Mouse (Mus musculus) cerebellum, adult 11-12 months (tissue): Measurements from ENCODE around the gene Hes6.

Source experiments
- DNase-seq: peaks from one replicate; pipeline ENCODE4 v3.0.0; 2022

Gene Hes6

DNA sequence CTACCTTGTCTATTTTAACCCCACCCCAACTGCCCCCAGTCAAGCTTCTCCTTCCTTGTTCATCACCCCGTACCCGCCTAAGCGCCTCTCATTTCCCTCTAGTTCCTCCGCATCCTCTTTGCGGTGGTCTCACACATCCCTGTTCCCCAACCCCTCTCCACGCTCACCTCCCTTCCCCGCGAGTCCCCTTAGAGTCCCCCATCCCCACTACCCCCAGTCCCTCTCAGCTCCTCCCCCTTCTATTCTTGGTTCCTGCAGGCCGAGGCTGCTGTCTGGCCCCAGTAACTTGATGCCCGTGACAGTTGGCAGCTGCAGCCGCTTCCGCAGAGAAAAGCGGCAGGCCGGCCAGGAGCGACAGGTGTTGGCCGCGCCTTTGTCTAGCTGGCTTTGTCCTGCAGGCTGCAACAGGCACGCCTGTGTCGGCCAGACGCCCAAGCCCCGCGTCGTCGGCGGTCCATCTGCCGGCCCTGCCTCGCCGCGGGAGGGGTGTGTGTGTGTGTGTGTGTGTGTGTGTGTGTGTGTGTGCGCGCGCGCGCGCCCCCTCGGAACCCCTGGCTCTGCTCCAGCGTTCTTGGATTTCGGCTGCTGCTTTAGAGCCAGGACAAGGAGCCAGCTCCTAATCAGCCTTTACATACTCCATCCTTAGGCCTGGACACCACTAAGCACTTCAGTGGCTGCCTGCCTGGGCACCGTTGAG, at the start of gene Hes6:
Gene Hes6 (minus strand): TSS at position 141 of the 697 bp plus-strand sequence.
- peak; percentile 89 for DNase-seq

DNA sequence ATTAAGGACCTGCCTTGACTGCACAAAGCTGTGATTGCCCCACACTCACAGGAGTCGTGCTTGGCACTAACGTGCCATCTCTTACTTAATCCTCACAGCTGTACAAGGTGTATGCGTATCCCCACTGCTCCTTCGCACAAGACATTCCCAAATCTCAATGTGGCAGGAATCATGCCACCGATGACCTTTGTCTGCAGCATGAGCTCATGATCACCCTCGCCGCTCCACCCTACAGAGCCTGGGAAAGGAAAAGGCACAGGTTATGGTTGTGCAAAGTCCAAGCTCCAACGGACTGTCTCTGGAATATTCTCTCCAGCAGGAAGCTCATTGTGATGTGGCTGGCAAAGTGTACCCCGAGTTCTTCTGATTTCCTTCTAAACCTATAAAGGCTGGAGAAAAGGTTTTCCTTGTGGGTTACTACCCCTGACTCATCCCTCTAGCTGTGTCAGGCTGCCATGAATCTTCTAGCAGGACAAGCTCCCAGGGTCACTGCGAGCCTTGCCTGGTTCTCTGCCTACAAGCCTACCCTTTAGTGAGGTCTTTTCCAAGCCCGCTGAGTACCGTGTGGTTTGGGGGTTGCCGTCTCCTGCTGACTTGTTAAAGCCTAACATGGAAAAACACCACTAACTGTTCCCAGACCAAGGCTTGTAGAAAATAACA, 49.6 kb upstream of the Hes6 start:
- DNase-seq = no peak

DNA sequence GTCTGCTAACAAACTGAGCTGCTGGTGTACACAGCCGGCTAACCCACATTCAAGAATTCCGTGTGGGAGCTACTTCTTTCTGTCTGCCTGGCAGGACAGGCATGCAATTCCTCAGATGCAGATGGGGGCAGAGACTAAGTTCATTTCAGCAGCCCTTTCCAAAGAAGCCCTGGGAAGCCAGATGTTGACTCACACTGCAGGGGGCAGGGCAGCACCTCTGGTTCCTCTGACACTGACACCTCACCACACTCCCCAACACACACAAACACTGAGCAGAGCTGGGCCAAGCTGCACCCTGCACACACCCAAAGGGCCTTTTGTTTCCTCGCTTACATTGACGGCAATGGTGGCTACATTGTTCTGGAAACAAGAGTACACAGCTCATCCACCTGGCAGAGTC, 46.7 kb upstream of the Hes6 start:
- DNase-seq = peak; percentile 55

DNA sequence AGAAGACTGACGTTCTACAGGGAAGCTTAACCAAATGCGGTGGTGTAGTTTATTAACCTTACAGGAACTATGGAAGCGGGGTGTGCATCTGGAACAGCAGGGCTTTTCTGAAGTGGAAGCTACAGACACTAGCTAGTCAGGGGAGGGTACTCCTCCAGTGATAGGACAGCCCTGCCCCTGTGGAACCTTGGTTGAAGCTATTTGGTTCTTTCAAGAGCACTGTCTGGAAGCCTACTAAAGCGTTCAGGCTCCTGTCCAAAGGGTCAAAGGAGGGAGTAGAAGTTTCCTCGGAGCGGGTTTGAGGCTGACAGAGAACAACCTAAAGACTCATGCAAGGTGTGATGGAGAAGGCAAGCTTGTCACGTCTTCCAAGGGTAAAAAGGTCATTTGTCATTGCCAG, 46.2 kb upstream of the Hes6 start:
- DNase-seq = no peak

DNA sequence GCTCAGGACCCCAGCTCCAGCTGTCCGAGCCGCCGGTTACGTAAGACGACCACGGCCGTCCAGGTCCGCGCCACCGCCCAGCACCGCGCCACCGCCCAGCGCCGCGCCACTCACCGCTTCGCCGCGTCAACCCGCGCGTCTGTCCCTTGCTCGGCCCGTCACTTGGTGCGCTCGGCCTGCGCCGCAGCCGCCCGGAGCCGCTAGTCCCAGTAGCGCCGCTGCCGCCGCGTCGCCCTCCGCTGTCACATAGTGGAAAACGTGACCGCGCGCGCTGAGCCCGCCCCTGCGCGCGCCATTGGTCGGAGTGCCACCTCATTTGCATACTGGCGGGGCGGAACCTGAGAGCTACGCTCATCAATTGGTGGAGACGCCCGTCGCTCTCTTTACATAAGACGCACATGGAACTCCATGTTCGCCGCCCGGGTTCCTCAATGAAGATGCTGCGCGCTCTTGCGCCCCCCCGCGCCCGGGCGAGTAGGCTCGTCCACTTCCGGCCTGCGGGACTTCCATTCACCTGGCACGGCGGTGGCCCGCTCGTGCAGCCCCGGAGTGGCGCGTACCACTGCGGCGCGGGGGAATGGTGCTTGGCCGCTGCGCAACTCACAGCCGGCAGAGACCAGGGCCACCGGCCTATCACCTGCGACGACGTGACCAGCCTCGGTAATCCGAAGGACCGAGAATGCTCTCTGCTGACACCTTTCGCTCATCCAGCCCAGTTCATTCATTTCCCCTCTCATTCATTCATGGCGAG, 45.4 kb upstream of the Hes6 start, which contains the start of gene Per2:
Gene Per2 (minus strand): TSS at position 266 of the 751 bp plus-strand sequence.
- DNase-seq = peak; percentile 100

DNA sequence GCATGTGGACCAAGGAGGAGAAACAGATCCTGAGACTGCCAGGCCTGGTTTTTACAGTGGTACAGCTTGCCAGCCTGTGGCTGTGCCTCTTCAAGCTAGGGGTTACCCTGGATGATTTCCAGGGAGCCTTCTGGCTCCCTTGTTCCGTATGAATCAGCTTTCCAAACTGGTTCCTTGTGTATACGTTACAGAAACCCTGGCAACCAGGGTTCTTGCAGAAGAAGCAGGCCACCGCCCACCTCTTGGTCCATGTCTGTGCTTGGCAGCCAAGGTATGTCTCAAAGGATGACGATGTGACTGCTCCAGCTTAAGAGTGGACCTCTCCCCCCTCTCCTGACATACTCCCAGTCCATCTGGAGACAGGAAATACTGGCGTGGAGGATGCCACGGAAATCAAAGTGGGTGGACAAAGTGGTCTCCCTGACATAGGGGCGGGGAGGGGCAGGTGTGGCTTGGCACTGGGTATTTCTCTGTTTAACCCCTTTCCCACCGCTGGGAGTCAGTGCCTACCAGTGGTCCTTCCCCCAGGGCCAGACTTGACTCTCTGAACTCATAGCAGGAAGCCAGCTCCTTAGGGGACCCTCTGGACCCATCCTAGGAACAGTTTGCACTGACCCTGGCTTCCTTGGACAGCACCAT, 44.5 kb upstream of the Hes6 start:
- peak; percentile 77 for DNase-seq

DNA sequence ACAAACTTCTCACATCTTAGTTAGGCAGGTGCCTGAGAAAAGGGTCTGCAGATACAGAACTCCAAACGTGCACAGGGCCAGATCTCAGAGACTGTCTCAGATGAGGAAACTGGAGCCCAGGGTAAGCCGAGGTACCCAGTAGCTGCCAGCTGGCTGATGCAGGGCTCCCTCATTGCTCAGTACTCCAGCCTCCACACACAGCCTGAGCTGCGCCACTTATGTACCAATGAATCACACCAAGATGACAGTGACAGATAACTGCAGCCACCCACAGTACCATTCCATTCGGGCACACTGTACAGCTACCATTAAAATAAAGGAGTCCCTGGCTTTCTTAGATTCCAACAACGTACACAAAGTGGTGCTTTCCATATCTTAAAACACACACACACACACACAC, 43.9 kb upstream of the Hes6 start:
- no peak for DNase-seq

DNA sequence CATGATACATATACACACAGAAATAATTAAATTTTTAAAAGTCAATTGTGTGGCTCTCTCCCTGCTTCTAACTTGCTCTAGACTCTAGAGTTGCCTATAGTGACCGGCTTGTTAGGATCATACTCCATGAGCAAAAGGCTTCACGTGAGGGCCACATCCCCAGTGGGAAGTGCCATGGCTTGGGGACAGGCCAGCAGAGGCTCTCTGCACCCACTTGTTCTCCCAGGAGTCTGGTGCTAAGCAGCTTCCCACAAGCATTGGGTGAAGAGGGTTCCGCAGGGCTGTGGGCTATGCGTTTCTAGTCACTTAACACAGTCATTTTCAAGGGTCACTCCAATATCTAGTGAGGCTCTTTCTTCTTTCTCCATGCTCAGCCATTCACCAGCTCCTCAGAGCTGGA, 43.3 kb upstream of the Hes6 start:
- DNase-seq = no peak

DNA sequence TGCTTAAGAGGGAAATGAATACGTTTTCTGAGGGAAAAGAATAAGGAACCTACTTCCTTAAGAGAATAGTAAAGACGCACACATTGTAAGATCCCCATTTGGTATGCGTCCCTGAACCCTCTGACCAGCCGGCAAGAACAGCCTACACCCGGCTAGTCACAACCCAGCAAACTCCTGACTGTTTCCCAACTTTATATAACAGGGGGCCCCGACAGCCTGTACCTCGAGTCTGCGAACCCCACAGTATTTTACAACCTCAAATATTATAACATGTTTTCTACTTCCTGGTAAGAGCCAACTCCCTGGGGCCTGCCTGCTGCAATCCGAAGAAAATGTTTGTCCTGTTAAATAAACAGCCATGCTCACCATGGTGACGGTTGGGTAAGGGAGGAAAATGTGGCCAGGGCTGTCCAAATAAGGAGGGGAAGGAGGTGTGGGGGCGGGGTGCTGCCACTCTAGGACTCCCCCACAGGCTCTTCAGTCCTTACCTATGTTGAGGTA, 42.5 kb upstream of the Hes6 start:
- DNase-seq = peak; percentile 39

DNA sequence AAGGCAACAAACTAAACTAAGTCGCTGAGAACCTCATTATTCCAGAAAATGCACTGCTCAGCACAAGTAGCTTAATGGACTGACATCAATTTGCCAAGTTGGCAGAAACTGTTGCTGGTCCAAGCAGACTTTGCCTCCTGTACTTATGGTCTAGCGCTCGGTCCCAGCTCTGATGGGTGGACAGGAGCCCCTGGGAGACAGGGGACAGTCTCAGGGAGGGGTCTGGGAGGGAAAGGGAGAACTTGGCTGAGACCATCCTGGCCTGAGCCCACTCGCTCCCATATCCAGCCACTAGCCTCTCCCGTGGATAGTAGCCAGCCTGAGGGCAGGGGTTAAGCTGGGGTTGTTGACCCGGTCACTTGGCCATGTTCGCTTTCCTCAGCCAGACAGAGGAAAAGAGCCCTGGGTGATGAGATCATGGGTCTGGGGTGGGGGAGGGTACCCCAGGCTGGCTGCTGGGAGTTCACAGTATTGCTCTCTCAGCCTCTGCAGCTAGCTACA, 41.9 kb upstream of the Hes6 start:
- no peak for DNase-seq

DNA sequence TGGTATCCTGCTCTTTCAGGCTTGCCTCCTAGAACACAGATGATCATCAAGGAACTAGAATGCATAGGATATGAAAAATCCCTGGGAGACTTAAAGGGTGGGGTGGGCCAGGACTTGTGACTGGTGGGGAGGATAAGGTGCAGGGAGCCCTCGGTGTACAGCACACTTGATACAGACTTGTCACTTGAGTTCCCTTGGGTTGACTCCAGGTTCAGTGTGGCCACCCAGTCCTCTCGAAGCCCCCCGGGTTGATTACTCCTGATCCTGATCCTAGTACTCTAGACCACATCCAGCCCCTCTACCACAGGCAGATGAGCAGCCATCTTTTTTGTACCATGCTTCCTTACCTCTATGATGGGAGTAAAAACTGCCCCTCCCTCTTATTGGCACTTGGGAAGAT, 41.1 kb upstream of the Hes6 start:
- DNase-seq = no peak

DNA sequence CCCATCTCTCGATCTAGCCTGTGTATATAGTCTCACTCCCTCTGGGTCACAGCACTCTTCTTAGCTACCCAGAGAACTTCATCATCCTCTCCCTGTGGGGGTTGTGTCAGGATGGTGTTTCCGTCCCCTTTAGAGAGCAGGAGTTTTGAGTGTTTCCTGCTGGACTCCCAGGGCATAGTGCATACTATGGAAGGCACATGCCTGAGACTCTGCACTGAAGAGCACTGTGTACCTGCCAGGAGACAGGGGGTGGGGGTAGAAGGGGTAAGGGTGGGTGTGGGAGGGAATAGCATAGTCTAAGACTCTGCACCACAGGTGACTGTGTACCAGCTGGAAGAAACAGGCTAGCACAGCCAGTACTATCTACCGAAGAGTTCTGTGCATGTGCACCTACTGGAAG, 40.5 kb upstream of the Hes6 start:
- no peak for DNase-seq

DNA sequence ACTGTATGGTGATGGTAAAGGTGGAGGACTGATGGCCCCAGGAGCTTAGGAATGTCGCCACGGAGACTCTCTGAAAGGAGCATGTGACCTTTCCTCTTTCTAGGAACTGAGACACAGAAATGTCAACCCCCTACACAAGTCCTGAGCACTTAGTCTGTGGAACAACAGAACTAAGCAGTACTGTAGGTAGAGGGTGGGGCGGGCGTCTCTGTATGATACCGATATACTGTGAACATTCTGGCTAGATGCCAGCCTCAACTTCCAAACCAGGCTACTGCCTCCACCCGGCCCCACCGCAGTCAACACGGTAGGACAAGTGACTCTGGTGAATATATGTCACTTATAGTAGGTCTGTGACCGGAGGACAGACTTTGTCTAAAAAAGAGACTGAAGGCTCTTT, 40.1 kb upstream of the Hes6 start:
- no peak for DNase-seq

DNA sequence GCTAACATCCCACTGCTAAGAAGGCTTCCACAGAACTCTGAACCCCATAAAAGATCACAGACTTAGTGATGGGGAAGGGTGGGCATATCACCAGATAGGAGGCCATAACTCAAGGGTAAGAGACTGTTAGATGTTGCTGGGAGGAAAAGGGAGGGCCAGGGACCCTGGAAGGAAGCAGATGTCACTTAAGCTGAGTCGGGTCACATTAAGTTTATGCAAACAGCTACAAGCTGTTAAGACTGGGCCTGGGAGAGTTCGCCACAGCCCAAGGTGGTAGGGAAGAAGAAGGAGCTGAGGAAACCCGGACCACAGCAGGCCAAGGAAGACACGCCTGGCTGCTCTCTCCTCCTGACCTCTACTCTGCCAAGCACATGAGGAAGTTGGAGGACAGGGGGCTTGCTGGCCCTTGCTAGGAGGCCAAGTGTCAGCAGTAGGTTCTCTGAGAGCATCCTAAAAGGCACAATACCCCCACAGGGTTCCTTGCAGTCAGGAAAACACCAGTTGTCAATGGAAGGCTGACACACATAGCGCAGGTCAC, 37.8 kb upstream of the Hes6 start:
- no peak for DNase-seq

DNA sequence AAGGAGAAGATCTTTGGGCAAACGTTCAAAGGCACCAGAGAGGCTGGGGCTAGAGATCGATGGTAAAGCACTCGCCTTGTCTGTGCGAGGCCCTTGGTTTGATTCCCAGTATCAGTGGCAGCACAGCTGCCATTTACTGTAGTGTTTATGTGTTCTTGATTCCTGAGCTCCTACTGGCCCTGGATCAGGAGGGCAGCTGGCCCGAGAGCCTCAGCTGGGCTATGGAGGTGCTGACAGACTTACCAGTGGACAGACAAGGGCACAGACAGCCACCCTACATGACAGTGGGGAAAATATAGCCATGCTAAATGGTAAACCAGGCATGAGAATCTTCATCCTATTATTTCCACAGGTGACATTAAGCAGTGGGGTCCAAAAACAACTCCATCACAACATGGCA, 37.0 kb upstream of the Hes6 start:
- DNase-seq = no peak

DNA sequence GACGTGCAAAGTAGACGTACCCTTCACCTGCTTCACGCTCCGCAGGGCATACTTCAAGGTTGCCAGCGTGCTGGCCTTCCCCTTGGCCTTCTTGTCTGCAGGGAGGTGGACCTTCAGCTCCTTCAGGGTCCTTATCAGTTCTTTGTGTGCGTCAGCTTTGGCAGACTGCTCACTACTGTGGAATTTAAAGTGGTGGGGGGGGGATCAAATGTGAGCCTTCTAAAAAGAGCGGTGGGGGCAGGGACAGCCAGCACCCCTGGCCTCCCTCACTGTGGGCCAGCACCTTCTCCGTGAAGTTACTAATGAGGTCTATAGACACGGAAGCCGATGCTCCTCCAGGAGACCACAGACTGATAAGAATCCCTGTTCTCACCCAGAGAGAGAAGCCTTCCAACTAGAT, 34.9 kb upstream of the Hes6 start:
- DNase-seq = no peak

DNA sequence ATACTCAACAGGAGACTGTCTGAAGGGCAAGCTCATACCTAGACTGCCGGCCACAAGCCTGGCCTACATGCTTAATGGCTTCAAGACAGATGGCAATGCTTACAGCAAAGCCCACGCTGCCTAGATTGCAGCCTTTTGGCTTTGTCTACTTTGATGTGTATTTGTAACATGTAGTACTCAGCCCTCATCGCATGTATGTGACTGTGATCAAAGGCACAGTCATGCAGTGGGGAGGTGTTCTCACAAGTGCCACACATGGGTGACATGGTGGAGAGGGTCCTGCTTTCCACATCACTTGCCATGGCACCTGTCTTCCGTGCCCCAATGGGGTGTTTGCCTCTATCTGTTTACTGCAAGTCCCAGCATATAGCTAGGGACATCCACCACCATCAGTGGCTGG, 32.7 kb upstream of the Hes6 start:
- DNase-seq = no peak

DNA sequence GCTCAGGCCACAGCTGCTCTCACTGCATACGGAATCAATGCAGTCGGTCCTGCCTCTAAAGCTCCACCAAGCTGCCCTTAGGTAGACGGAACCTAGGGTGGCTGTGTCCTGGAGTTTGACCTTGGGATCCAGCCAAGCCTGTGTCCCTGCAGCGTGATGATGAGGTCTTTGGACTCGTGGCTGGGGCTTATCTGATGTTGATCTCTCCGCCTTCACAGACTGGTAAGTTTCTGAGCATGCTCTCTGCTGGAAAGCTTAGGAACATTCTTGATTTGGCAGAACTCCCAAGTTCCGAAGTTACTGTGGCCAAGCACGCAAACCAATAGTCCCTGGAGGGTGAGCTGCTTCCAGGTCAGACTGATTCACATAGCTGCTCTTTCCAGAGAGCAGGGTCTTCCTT, 32.2 kb upstream of the Hes6 start:
- no peak for DNase-seq

DNA sequence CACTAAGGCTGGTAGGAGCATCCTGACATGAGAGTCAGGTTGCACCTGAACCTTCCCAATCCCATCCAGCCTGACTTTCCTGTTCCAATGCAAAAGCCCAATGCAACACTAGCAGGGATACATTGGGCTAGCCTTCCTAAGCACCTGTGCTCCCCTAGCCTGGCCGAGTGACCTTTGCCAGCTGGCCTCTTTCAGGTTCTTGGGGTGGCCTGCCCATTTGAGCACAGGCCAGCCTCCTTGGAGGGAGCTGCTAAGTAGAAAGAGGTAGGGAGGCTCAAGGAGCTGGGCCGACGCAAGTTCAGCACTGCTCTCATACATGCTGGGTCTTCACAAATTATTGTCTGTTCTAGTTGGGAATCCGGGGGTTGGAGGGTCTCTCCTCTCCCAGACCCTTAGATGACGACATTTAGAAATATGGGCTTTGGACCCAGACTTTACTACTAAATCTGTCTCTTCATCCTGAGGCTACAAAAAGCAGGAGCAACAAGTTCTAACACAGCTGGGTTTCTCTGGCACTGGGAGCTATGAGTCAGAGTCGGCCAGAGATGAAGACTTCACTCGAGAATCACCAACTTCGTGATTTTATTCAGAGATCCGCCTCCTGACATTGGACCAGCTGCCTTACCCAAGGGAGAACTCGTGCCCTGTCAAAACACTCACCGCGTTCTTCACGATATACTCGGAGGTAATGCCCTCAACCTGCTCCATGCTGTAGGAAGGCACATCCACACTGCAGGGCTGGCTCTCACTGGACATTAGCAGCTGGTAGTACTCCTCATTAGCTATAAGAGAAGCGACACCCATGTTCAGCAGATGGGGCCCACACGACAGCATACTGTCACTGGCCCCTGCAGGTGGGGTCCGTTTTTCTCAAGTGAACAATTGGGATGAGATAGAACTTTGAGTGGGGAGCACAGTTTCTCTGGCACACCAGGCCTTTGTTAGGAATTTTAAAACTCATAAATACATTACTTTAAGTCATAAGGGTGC, 31.3 kb upstream of the Hes6 start:
- no peak for DNase-seq

DNA sequence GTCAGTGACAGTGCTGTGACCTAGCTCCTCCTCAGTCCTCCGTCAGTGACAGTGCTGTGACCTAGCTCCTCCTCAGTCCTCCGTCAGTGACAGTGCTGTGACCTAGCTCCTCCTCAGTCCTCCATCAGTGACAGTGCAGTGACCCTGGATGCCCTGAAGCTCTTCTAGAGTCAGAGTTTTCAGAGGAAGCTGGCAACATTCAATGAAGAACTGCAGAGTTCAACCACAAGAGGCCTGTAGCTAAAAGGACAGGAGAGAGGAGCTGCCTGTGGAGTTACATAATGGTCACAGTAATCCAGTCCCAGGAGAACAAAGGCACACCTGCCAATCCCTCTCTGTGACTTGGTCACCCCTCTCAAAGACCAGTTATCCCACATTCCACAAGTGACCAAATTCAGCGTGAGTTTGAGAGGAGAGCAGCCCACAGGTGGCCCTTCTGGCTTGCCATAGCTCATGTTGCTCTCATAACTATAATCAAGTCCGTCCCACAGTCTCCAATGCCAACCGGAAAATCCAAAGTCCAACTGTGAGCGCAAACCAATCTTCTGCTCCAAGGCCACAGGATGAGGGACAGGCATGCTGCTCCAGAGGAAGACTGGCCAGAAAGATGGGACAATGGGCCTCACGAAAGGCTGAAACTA, 28.6 kb upstream of the Hes6 start:
- no peak for DNase-seq

DNA sequence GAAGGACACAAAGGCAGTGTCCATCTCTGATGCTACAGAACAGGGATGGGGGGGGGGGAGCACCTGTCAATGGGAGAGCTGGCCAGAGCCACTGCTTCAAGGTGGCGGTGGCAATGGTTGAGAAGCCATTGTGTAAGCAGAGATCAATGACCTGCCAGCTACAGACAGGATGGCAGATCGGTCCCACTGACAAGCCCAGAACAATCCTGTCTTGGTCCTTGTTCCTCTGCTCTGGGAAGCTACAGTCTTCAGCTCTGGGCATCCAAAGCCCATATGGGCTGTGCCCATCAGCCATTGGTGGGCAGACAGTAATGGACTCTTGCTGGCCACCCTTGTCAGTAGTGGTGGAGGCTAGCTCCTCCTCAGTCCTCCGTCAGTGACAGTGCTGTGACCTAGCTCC, 28.0 kb upstream of the Hes6 start:
- DNase-seq = no peak
